Mouse (Mus musculus) E14TG2a.4 (cell line): ENCODE results near the gene Nfam1.
A peak's percentile ranks its signal among the peaks of the same experiment; 100 is the strongest.

Experiments used
- H3K27me3 ChIP-seq: 2 replicates; pipeline ENCODE4 v1.6.1; 2014; ENCODE audit warnings: low read length, control low read depth; ENCODE audit not compliant: insufficient read depth
- H3K36me3 ChIP-seq: 2 replicates; pipeline ENCODE4 v1.6.1; 2014; ENCODE audit warnings: low read length, control low read depth; ENCODE audit not compliant: insufficient read depth
- H3K4me1 ChIP-seq: replicated peaks from 2 replicates; pipeline ENCODE4 v1.6.1; 2014; ENCODE audit warnings: low read depth, low read length, control low read depth
- H3K4me3 ChIP-seq: replicated peaks from 2 replicates; pipeline ENCODE4 v1.5.1; 2014; ENCODE audit warnings: mild to moderate bottlenecking, low read length
- H3K9me3 ChIP-seq: 2 replicates; pipeline ENCODE4 v1.6.1; 2014; ENCODE audit warnings: low read length, control low read depth
- CTCF ChIP-seq: conservative IDR thresholded peaks from 2 replicates; pipeline ENCODE4 v1.5.1; 2014; ENCODE audit warnings: low read length
- NANOG ChIP-seq: IDR thresholded peaks from 2 replicates; pipeline ENCODE4 v1.6.1; 2014; ENCODE audit warnings: borderline replicate concordance, low read length, mixed read lengths
- POU5F1 ChIP-seq: IDR thresholded peaks from 2 replicates; pipeline ENCODE4 v1.6.1; 2014; ENCODE audit warnings: low read length, borderline replicate concordance

Gene Nfam1

DNA sequence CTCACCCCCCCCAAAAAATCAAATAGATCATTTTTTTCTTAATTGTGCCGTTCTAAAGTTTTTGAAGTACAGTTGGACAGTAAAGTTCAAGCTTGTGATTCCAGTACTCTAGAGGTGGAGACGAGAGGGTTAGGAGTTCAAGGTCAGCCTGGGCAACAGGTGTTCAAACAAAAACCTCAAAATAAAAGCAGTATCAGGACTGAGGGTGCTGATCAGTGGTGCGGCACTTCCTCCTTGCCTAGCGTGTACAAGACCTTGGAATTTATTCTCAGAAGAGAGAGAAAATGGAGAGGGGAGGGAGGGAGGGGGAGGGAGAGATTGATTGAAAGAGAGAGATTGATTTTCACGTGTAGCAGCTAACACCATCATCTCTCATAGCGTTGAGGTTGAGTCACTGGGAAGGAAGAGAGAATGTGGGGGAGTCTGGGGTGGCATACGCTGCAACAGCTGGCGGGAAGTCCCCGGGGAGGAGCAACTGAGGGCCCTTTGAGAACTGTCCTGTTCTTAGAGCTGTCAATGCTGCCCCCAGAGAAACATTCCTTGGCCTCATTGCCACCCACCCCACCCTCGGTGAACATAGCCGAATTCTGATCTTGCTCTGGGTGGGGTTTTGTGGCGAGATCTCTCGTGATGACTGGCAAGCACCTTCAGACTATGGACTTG, 24.2 kb downstream of the Nfam1 start:
- no peak for TF ChIP-seq CTCF
- 0 out of 2 replicates have a peak, but pooled peaks have one; percentile 11 for TF ChIP-seq NANOG
- Histone ChIP-seq H3K4me3 (peak overlapping the region; percentile 48), H3K4me1 (peaks cover 57% of the 10 kb centered on the region), H3K27me3 (peaks cover 59% of the 10 kb centered on the region), H3K9me3 (no peaks in the 10 kb centered on the region), H3K36me3 (no peaks in the 10 kb centered on the region)

DNA sequence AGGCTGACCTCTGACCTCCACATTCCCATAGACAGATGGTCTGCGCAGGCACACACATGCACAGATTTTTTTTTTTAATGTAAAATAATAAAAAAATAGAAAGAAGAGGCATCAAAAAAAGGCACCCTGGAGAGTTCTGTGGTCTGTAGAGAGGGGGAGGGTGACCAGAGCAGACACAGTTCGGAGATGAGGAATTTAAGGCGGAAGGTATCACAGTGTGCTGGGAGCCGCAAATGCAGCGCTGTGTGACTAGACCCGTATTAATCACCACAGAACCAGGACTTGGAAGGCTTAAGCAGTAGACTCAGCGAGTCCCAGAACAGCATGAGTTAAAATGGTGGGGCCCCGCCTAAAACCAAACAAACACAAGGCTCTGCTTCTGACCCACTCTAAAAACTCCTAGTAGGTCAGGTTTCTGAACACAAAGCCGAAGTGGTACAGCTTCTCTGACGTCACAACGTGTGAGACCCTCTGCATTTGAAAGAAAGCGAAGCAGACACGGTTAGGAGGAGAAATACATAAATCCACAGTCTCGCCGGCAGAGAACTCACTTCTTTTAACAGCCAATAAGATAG, 25.7 kb downstream of the Nfam1 start:
- Histone ChIP-seq H3K4me3 (no peak overlapping the region), H3K36me3 (no peaks in the 10 kb centered on the region), H3K4me1 (peaks cover 68% of the 10 kb centered on the region), H3K27me3 (peaks cover 51% of the 10 kb centered on the region), H3K9me3 (no peaks in the 10 kb centered on the region)
- TF ChIP-seq POU5F1 (no peak), CTCF (no peak), NANOG (no peak)

DNA sequence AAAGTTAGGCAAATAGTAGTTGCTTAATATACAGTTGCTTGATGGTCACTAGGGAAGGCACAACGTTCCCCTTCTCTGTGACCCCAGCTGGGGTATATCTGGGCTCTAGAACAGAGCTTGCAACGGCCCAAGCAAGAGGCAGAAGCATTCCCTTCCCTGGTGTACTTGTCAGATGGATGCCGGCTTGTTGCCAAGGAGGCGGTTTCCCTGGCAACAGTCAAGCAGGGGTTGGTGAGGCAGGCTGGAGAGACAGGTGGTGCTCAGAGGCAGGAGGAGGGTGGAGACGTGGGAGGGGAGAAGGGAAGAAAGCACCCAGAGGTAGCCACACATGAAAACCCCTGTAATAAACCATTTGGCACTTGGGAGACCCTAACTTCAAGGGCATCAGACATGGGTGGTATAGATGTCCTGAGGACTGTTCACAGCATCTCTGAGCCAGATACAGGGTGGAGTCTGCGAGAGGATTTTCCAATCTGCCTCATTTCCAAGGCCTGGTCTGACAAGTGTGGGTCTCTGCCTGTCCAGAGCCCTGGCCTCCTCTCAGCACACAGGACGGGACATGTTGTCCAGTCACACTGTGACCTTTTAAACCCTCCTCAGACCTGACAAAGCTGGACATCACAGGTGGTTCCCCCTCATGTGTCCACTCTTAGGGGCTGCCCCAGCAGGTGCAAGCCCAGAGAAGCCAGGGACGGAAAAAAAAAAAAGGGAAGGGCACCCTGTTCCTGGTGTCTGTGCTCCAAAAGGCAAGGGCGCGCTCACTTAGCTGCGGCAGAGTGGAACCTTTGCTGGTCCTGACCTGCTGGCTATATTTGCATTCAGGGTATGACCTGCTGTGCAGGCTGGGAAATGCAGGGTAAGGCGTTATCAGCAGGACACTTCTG, 30.2 kb downstream of the Nfam1 start:
- Histone ChIP-seq H3K27me3 (peaks cover 66% of the 10 kb centered on the region), H3K36me3 (no peaks in the 10 kb centered on the region), H3K4me3 (no peak overlapping the region), H3K9me3 (no peaks in the 10 kb centered on the region), H3K4me1 (peaks cover 34% of the 10 kb centered on the region)
- TF ChIP-seq CTCF: no peak

DNA sequence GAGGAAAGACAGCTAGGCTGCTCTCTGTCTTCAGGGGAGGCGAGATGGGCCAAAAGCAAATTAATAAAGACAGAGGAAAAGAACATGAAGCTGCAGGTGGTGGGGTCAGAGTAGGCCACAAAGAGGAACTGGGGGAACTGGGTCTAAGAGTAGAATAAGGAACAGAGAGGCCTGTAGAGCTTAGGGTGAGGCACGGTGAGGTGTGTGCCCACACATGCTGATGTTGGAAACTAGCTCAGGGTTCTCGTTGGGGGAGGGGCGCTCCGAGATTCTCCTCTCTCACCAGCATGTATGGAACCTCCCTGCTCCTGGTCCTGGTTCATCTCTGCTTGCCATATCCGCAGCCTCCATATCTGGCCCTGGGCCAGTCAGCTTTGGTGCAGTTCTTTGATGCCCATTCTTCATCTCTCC, 34.3 kb downstream of the Nfam1 start:
- no peaks in the 10 kb centered on the region; the same call in 1 of the 2 replicates for H3K9me3 ChIP-seq
- TF ChIP-seq CTCF (no peak), NANOG (no peak), POU5F1 (no peak)
- H3K4me1 ChIP-seq: peaks cover 19% of the 10 kb centered on the region
- no peaks in the 10 kb centered on the region for H3K36me3 ChIP-seq
- H3K4me3 ChIP-seq: no peak overlapping the region
- peaks cover 88% of the 10 kb centered on the region for H3K27me3 ChIP-seq

DNA sequence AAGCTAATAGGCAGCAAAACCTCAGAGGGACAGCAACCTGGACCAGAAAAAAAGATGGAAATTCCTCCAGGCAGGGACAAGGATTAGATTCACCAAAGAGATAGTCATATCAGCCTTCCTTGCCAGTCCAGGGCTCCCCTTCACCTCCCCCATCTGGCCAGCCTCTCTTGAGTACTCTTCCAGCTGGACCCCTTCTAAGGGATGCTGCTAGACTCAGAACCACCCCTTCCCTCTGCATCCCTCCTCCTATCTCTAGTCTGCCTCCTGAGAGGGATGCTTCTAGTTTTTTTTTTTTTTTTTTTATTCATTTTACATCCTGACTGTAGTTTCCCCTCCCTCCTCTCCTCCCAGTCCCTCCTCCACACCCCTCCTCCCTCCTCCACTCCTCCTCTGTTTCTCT, 36.7 kb downstream of the Nfam1 start:
- Histone ChIP-seq H3K9me3 (no peaks in the 10 kb centered on the region; the same call in 1 of the 2 replicates), H3K27me3 (peaks cover 87% of the 10 kb centered on the region), H3K4me1 (peaks cover 8% of the 10 kb centered on the region; the same call in 1 of the 2 replicates), H3K4me3 (no peak overlapping the region), H3K36me3 (no peaks in the 10 kb centered on the region)
- TF ChIP-seq NANOG (no peak), POU5F1 (no peak), CTCF (no peak)

DNA sequence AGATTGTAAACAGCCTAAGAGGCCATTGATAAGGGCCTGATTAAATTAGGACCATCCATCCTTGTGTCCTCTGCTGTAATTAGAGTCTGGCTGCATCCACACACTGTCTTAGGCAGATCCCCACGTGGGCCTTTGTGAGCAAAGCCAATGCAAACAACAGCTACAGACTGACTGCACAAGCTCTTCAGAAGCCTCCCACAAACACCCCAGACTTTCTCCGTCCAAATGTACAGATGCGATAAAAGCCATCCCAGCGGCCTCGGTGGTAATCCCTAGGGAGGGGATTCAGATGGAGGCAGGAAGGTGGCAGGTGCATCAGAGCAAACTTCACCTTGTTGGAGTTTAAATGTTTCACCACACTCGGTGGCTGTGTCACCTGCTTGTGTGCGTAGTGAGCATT, 37.9 kb downstream of the Nfam1 start:
- Histone ChIP-seq H3K4me3 (no peak overlapping the region), H3K27me3 (peaks cover 86% of the 10 kb centered on the region)
- no peak for TF ChIP-seq CTCF
- no peak for TF ChIP-seq NANOG
- no peak for TF ChIP-seq POU5F1

DNA sequence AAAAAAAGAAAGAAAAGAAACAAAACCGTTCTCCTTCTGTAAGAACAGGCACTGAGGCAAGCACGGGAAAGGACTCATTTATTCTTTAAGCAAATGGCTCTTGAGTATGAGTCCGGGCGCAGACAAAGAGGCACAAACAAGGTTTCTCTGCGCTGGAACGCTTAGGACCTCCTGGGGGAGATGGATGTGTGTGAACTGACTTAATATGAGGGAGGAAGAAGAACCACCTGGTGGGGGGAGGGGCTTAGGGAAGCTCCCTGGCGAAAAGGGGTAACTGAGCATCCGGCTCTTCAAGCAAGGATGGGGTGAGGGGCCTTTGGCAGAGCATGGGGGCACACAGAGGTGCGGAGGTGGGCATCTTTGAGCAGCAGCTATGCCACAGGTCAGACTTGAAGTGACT, 40.2 kb downstream of the Nfam1 start:
- Histone ChIP-seq H3K4me3 (no peak overlapping the region), H3K27me3 (peaks cover 90% of the 10 kb centered on the region), H3K4me1 (peaks cover 9% of the 10 kb centered on the region), H3K9me3 (no peaks in the 10 kb centered on the region; the same call in 1 of the 2 replicates), H3K36me3 (no peaks in the 10 kb centered on the region)
- TF ChIP-seq CTCF (no peak), POU5F1 (no peak), NANOG (no peak)

More for the DNA sequence above, 37.9 kb downstream of the Nfam1 start:
- Histone ChIP-seq H3K36me3 (no peaks in the 10 kb centered on the region), H3K4me1 (peaks cover 3% of the 10 kb centered on the region; the same call in 1 of the 2 replicates), H3K9me3 (no peaks in the 10 kb centered on the region; the same call in 1 of the 2 replicates)

DNA sequence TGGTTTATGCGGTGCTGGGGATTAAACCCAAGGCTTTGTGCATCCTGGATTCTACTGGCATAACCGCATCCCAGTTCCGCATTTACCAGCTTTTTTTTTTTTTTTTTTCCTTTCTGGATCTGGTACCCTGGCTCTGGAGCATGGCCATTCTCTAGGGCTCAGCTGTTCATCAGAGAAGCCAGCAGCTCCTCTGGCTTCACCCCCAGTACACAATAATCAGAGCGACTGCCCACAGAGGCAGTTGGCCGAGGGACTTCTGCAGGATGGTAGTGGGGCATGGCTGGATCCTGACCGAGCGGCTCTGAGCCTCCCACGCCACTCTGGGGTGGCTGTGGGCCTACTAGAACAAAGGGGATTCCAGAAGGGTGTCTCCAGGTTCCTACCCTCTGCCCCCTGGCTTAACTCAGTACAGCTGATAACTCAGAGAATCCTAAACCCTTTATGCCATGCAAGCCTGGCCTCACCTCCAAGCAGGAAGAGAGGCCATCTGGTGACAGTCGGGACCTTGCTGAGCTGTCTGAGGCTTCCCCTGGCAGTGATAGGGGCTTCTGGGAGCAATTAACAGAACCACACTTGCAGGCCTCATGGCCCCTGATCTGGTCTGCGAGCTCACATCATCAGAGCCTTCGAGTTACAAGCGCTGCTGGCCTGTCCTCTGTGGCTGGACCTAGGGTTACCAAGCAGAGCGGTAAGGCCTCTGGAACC, 40.9 kb downstream of the Nfam1 start:
- H3K36me3 ChIP-seq: no peaks in the 10 kb centered on the region
- H3K4me3 ChIP-seq: no peak overlapping the region
- H3K4me1 ChIP-seq: peaks cover 13% of the 10 kb centered on the region
- TF ChIP-seq CTCF (no peak), POU5F1 (no peak), NANOG (no peak)
- H3K9me3 ChIP-seq: no peaks in the 10 kb centered on the region; the same call in 1 of the 2 replicates
- peaks cover 86% of the 10 kb centered on the region for H3K27me3 ChIP-seq
